Mouse (Mus musculus) T-helper 2 cell (primary cell): ENCODE results near the gene Cic.

Source experiments
- in situ Hi-C: fragments of 300-600 bp; cut with MboI, MseI; formaldehyde crosslinking; loops from one replicate; pipeline ENCODE4 v1.15.1; 2025; ENCODE audit warnings: high pct_unique_total_duplicates

Cic gene

DNA sequence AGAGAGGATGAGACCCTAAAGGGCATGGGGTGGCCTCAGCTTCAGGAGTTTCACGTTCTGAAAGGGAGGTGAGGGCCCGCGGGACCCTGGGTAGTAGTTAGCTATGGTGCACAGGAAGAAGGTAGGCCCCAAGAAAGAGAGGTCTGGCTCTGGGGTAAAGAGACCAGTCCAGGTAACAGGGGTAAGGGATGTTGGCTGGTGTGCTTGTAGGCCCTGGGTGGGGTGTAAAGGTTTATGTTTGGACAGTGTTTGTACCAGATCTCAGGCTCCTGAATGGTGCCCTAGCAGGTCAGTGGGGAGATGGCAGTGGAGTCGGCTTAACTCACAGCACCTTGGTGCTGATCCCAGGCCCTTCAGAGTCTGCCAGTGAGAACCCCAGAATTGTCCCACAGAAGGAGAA is 1.5 kb downstream of the Cic start:
- in situ Hi-C loops: loop anchor here (5.0 kb wide), 1 partner anchor 47 kb away; the partner anchor contains the start of genes Dedd2 and Zfp526

DNA sequence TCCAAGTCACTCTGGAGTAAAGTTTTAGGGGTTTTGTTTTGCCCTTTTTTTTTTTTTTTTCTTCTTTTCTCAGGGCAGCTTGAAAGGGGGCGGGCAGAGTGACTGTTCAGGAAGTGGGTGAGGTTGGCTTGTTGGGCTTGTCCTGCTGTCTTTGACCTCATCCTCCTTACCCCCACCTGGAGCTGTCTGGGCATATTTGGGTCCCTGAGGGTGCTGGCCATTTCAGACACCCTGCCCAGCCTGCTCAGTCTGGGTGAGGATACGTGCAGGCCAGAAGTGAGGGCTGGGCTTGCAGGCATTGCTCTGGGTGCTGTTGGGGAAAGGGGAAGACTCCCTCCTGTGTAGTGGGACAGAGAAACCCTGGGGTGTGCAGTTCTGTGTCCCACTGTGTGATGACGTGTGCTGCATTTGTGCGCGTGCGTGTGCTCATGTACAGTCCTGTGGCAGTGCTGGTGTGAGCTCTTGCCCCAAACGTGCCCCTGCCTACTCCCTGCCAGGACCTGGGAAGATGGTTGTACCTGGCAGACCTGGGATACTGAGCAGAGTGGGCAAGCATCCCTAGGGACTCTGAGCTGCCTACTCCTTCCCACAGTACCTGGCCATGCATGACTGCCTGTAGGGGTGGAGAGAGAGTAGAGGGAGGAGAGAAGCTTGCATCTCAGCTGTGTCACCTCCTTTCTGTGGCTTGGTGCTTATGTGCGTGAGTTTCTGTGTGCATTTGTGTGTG is 2.2 kb downstream of the Cic start:
- in situ Hi-C loops: loop anchor here (5.0 kb wide), 1 partner anchor 47 kb away; the partner anchor contains the start of genes Dedd2 and Zfp526

DNA sequence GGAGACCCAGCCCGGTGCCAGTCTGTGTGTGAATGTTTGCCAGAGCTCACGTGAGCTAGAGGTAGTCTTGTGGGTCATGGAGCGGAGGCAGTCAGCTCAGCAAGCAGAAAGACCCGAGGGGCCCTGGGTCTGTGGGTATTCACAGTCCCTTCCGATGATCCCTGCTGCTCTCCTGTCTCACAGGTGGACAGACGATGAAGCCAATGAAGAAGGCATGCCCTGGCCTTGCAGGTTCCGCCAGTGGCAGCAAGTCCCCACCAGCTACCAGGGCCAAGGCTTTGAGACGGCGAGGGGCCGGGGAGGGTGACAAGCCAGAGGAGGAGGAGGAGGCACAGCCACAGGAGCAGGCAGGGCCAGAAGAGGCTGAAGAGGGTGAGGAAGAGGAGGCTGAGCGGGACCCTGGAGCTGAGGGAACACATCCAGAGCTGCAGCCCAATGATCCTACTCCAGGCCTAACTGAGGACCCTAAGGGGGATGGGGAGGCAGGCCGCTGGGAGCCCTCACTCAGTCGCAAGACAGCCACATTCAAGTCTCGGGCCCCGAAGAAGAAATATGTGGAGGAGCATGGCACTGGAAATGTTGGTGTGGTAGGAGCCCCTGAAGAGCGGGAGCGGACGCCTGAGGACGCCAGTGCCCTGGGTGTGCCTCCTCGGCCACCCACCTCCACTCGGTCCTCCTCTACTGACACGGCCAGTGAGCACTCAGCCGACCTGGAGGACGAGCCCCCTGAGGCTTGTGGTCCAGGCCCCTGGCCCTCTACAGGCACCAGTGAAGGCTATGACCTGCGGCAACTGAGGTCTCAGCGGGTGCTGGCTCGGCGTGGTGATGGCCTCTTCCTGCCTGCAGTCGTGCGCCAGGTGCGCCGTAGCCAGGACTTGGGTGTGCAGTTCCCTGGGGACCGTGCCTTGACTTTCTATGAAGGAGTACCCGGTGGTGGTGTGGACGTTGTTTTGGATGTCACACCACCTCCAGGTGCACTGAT is 3.4 kb downstream of the Cic start:
- in situ Hi-C loops: no loop called here

DNA sequence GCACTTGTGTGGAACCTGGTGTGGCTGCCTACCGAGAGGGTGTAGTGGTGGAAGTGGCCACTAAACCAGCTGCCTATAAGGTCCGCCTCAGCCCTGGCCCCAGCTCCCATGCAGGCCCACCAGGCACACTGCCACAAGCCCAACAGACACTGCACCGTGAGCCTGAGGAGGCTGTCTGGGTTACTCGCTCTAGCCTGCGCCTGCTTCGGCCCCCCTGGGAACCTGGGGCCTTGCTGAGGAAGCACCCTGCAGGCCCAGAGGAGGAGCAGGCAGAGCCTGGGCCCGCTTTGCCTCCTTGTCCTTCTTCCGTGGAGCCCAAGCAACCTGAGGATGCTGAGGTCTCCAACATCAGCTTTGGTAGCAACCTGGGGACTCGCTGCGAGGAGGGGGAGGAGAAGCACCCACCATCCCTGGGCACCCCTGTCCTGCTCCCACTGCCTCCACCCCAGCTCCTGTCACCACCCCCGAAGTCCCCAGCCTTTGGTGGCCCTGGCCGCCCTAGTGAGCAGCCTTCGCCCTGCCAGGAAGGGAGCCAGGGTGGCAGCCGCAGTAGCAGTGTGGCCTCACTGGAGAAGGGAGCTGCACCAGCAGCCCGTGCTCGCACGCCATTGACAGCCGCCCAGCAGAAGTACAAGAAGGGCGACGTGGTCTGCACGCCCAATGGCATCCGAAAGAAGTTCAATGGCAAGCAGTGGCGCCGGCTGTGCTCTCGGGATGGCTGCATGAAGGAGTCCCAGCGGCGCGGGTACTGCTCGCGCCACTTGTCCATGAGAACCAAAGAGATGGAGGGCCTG is 4.3 kb downstream of the Cic start:
- in situ Hi-C loops: no loop called here

DNA sequence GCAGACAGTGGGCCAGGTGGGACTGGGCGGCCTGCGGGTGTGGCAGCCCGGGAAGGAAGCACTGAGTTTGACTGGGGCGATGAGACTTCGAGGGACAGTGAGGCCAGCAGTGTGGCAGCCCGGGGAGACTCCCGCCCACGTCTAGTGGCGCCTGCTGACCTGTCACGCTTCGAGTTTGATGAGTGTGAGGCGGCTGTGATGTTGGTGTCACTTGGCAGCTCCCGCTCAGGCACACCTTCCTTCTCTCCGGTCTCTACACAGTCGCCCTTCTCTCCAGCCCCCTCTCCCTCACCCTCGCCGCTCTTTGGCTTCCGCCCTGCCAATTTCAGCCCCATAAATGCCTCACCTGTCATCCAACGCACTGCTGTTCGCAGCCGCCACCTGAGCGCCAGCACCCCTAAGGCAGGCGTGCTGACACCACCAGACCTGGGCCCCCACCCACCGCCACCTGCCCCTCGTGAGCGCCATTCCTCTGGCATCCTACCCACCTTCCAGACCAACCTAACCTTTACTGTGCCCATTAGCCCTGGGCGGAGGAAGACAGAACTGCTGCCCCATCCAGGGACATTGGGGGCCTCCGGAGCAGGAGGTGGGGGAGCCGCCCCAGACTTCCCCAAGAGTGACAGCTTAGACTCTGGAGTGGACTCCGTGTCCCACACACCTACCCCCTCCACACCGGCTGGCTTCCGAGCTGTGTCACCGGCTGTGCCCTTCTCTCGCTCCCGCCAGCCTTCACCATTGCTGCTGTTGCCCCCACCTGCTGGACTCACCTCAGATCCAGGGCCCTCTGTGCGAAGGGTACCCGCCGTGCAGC is 5.1 kb downstream of the Cic start:
- in situ Hi-C loops: no loop called here

DNA sequence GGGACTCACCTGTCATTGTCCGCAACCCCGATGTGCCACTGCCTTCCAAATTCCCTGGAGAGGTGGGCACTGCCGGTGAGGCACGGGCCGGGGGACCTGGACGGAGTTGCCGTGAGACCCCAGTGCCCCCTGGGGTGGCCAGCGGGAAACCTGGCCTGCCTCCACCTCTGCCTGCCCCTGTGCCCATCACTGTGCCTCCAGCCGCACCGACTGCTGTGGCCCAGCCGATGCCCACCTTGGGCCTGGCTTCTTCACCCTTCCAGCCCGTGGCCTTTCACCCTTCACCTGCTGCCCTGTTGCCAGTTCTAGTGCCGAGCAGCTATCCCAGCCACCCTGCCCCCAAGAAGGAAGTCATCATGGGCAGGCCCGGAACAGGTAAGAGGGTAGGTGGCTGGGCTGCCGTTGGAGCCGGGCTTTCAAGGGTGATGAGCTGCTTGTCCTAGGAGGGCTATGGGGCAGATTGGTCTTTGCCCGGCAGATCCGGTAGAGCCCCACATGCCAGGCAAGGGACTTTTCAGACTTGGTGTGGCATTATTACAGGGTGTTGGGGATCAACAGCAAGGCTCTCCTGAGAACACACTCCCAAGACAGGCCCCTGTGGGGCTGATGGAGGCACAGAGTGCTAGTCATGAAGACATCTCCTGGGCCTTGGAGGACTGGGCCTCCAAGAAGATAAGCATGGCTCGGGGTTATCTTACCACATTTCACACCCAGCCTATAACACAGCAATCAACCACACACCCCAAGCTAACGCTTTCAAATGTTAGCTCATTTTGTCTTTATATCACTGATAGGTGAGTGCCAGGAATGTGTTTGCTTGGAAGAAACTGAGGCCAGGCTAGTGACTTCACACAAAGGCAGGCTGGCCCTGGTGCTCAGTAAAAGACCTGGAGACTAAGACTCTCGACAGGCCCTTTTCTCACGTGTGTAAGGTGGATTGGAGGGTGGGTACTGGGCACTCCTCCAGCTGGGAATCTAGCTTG is 6.0 kb downstream of the Cic start:
- in situ Hi-C loops: no loop called here

DNA sequence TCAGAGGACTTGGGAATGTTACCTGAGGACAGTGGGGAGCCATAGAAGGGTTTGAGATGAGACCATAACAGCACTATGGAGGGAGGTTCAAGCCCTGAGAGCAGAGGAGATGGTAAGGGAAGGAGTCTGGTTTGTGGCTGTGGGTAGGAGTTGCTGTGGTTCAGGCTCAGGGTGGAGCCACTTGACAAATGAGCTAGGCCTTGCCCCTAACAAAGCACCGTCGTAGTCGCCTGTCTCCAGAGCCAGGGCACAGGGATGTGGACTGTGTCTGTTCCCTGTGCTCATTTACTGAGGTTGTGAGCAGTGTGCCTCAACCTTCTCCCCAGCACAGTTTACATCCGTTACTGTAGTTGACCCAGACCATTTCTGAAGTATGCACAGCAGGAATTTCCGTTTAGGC is 7.1 kb downstream of the Cic start:
- in situ Hi-C loops: no loop called here

DNA sequence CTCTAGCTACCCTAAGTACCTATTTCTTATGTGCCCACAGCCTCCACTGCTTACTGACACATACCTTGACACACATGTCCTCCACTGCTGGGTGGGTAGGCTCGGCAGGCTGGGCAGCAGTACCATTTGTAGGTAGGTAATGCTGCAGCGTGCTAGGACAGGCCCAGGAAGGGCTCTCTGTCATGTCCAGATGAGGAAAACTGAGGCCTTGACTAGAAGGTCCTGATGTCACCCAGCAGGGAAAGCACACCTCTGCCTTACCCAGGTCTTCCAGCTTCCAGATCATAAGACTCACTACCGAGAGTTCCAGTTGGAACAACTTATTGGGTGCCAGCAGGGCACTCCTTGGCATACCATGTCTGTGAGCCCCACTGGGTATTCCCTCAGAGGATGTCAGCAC is 7.5 kb downstream of the Cic start:
- in situ Hi-C loops: loop anchor here (25.0 kb wide), 1 partner anchor 1537 kb away; the partner anchor contains the start of gene Cyp2g1

DNA sequence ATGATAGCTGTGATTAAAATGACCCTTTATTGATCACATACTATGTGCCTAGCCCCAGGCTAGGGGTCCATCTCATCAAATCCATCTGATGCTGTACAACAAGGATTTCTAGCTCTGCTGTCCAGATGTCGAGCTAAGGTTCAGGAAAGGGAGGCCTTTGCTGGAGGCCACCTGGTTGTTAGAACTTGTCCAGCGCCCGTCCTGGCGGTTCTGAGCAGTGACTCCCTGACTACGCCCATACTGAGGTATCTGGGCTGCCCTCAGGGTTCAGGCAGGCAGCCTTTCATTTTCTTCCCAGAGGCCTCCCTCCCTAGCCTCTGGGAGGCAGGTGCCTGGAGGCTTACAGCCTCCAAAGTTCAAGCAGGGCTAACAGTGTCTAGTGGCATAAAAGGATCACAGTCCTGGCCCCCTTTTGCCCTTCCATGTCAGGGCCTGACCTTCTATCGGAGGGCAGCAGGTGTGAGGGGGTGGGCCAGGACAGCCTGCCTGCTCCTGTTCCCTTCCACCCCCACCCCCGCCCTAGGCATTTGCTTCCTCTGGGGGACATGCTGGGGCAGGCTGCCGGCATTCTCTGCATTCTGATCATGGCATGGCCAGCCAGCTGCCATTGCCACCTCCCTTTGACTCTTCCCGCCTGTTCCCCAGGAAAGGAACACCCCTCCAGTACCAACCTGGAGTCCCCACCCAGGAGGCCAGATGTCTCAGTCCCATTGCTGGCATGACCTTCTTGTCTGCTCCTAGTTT is 8.2 kb downstream of the Cic start:
- in situ Hi-C loops: loop anchor here (25.0 kb wide), 1 partner anchor 1537 kb away; the partner anchor contains the start of gene Cyp2g1

DNA sequence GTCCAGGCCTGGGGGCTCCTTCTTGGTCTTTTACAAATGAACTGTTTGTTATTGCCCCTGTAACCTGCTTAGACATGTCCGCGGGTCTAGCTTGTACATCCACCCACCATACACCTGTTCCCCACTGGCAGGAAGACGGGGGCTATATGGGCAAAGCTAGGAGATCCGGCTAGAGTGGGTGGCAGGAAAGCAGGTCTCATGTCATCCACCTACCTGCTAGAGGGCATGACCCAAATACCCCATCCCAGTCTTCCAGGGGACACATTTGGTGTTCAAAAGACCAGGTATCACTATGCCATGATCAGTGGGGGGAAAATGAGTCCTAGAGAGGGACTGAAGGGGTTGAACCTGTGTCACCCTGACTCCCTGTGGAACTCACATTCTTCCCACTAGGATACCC is 9.9 kb downstream of the Cic start:
- in situ Hi-C loops: loop anchor here (25.0 kb wide), 1 partner anchor 1535 kb away; the partner anchor contains the start of gene Cyp2g1

DNA sequence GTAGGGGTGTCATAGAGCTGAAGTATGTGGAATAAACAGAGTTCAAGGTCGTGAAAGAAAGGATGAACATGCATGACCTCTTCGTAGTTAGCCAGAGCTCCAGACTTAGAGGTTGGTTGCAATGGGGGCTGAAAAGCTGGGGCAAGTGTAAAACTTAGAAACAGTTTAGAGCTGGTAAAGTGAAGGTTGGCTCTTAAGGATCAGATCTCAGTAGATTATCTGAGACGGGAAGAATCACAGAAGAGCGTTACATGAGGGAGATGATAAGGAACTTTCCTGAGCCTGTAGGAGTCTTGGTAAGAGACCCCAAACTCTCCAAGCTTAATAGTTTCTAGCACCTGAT is 10.5 kb downstream of the Cic start:
- in situ Hi-C loops: loop anchor here (25.0 kb wide), 1 partner anchor 1534 kb away; the partner anchor contains the start of gene Cyp2g1

DNA sequence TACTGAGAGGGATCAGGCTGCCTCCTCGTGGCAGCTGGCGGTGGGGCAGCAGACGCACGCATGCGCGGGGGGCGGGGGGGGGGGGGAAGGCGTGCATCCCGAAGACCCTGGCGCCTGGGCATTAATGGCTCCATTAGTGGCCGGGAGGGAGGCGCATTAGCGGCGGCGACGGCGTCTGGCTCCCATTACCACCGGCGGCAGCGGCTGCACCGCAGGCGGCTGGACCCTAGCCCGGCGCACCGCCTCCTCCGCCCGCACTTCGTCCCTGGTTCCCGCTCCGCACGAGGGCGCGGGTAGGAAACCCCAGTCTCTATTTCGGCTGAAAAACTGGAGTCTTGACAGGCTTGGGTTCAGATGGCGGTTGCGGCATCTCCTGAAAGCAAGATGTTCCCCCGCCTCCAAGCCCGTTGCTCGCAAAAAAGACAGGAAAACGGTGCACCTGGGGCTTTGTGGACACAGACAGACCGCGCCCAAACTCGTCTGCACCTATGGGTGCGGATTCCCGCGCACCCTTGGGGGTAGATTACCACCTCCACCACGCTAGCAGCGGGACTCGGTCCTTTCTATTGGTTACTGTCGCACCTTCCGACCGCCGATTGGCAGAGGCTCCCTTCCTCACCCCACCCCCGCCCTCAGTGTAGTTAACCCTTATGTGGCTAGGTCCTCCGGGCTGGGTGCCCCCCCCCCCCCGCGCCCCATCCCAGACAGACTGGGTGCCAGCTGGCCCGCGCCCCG is 11.0 kb downstream of the Cic start:
- in situ Hi-C loops: loop anchor here (25.0 kb wide), 1 partner anchor 1534 kb away; the partner anchor contains the start of gene Cyp2g1

DNA sequence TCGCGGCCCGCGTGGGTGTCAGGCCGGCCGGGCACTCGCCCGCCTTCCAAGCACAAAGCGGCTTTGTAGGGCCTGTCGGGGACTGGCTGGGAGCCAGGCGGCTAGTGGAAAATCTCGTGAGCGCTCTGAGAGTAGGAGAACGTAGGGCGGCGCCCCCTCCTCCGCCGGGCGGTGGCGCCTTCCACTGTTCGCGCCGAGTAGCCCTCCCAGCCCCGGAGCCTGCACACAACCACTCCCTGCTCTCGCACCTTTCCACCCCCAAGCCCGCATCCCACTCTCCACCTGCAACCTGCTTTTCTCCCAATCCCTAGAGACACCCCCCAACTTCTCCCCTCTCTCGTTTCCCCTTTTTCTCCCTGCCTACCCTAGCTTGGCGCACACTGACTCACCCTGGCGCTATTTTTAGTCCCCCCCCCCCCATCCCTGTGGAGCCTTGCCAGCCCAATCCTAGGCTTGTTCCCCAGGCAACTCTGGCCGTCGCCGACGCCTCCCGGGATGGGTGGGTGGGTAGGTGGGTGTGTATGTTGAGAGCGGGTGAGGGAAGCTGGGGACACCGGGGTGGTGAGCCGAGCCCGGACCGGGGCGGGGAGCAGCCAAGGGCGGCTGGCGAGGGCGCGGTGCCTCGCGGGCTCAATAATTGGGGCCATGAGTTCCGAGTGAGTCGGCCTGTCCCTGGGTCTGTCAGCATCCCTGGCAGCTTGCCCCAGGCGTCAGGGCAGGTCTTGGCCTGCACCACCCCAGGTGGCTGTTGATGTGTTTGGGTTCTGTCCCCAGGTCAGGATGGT is 11.8 kb downstream of the Cic start:
- in situ Hi-C loops: loop anchor here (25.0 kb wide), 1 partner anchor 1533 kb away; the partner anchor contains the start of gene Cyp2g1

DNA sequence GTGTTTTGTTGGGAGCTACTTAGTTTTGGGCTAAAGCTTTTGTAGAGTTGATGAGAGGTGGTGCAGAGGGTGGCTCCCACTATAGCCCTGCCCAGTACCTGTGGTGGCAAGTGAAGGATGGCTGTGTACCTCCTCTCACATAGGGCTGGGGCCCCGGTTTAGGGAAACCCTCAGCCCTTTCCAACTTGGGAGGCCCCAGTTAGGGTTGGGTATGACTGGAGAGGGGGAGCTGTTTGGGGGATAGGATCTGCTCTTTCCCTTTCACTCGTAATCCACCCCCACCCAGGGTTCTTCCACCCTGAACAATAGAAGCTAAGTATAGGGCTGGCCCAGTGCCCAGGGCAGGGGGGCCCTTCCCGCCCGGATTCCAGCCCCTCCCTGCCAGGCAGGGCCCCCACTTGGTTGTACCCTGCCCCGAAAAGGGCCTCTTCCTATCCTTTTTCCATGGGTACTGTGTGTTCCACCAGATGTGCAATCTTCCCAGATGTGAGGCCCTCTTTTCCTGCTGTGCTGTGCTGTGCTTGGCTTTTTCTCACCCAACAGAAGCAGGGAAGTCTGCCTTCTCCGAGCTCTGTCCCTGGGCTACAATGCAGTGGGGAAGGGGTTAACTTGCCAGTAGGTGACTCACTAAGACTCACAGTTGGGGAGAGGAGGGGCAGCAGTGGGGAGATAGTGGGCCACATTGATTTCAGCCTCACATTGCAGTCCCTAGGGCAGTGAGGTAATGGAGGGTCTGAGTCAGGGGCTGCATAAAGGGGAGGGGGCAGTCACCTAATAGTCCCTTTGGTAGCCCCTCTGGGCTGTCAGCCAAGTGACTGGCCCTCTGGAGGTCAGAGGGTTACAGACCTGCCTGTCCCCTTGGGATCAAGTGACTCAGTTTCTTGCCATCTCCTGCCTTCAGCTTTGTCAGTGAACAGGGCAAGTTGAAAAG is 12.6 kb downstream of the Cic start:
- in situ Hi-C loops: loop anchor here (25.0 kb wide), 1 partner anchor 1532 kb away; the partner anchor contains the start of gene Cyp2g1

DNA sequence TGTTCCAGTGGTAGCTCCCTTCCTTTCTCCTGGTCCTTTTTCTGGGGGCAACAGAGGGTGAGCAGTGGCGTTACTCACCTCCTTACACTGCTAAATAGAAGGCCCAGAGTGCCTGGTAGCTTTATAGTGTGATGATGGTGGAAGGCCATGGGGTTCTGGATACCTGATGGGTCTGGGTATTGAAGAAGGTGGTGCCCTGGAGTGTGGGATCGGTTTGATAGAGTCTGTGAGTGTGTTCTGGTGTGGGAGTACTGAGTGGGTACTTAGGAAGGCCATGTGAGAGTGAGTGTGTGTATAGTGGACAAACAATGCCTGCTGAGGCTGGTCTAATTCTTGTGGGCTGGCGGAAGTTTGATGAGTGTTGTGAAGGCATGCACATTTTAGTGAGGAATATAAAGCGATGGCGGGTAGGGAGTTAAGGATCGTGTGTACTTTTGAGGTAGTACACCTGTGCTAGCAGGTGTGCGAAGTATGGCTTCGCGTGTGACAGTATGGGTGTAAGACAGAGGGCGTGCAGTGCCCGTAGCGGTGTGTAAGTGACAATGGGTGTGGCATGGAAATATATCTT is 13.7 kb downstream of the Cic start:
- in situ Hi-C loops: loop anchor here (25.0 kb wide), 1 partner anchor 1531 kb away; the partner anchor contains the start of gene Cyp2g1
